Mouse (Mus musculus) frontal cortex, adult 2 months (tissue): ENCODE results near the gene Olfr901. TPM values are rescaled to one million over a fixed set of nuclear protein-coding genes. Genes with fewer than 3 reads are reported as not detected.
"Not testable (repeated sequence)": the region's sequence is repeated elsewhere in the genome, so short reads cannot be mapped to it uniquely, and the experiment has no call there.

Experiments used
- DNase-seq, 2 experiments: peaks; one replicate each; pipeline ENCODE4 v3.0.0; 2022; ENCODE audit warnings: low spot score in 1 of 2; ENCODE audit errors: extremely low spot score in 1 of 2
- polyA plus RNA-seq: library from polyadenylated mRNA; depleted of rRNA; stranded (reverse); fragments of >200 nt; gene quantifications from 2 replicates; pipeline ENCODE4 v1.2.3, GENCODE M21; 2012; rRNA removed

Olfr901 gene
- not detected in 2 replicates for polyA plus RNA-seq

DNA sequence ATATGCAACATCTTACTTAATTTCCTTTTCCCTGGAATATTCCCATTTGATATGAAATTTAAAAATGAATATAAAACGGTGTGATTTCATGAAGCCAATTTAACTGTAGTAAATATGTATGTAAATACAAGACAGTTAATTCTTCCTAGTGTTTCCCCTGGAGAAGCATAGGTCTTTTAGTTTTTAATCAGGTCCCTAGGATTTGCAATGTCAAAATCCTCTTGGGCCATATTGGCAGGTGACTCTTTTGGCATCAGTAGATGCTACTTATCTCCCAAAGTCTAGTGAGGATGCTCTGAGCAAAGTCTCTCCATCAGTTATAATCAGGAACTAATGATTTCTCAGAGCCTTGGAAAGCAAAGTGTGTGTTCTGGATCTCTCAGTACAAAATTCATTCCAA, at the start of gene Olfr901:
Gene Olfr901 (plus strand): TSS at position 301 of the 400 bp plus-strand sequence.
- no peak for DNase-seq

DNA sequence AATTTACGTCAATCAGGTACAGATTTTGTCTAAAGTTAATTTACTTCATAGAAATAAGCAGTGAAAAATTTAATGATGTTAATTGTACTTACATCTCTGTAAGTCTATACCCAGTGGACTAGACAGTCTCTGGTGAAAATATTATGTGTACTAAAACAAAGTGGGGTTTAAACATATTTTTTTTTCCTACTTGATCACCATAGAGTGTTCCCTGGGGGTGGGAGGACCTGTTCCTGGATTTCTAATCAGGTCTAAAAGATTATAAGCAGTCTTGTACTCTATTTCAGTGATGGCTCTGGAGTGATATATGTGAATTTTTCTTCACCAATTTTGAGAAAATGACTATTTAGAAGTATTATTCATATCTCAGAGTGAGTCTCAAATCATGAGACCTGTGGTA, 27.9 kb upstream of the Olfr901 start, which contains the start of gene Olfr147:
Gene Olfr147 (plus strand): TSS at position 301 of the 400 bp plus-strand sequence.
- no peak for DNase-seq

DNA sequence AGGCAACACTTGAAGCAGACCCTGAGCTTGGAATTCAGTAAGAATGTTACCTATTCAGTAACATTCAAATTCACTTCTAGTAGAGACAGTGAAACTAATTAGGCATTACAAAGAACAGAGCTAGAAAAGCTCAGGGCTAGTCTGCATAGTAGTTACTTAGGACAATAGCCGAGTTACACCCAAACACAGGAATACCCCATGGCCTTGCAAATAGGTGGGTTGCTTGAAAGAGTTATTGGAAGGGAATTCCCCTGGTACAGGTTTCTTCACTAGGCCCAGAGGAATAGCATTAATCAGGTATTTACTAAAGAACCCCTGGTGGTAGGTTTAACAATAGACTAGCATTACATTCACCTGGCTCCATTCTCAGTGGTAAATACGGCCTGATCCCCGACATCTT, 21.8 kb upstream of the Olfr901 start:
- not testable (repeated sequence) for DNase-seq

DNA sequence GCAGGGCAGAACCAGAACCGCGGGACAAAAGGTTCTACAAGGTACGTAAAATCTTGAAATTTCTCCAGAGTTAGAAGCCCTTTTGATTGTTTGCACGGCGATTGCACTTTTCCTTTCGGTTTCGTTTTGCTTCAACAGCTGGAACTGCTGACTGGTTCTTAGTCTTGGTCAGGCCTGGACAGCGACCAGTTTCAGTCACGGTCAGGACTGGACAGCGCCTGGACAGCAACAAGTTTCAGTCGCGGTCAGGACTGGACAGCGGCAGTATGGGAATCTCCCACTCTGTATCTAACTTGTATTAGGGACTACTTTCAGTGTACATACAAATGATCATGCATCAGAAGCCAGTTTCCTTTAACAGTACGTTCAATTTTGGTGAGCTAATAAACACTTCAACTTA, 15.8 kb upstream of the Olfr901 start:
- DNase-seq: not testable (repeated sequence)

DNA sequence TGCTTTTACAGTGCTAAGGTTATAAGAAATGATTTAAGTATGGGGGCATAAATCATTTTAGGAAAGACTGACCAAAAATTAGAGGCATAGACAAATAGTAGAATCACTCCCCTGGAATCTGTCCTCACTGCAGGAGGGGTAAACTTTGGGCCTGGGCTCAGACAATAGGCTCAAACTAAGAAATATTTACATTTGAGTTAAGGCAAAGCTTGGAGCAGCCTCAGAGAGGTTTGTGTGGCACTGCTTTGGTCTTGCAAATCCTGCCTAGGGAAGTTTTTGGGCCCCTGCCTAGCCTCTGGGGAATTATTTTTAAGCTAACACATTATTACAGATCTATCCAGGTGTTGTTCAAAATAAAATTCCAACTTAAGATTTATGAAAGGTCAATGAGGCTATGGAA, 5.5 kb upstream of the Olfr901 start:
- no peak for DNase-seq

DNA sequence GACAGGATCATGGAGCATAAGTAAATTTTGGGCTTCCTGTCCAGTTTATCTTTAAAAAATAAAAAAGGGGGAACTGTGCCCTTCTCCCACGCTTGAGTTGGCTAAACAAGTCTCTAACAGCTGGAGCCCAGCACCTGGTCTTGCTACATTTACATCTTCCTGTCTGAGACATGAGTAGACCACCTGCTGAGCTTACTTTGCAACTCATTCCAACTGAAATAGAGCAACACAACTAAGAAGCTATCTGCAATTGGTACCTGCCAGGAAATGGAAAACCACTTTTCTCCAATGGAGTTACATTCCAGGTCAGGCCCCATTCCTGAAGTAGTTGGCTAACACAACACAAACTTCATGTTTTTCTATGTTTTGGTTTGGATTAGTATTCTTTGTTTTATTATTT, 2.2 kb upstream of the Olfr901 start:
- DNase-seq: no peak

DNA sequence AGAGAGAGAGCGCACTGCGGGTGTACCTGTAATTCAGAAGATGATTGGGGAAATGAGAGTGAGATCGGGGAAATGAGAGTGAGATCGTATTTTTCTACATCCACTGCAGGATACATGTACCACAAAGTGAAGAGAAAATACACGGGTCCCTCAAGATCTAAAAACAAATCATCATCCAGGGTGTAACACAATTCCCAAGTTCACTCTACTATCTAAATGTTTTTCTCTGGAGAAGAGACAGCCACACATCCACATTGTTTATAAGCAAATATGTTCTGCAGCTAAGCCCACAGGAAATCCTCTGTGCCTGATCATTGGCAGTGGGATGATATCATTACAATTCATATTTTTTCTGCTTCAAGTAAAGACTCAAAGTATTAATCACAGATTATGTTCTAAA, 18.1 kb downstream of the Olfr901 start, which contains the start of gene Olfr902:
Gene Olfr902 (plus strand): TSS at position 301 of the 400 bp plus-strand sequence.
- DNase-seq: no peak

DNA sequence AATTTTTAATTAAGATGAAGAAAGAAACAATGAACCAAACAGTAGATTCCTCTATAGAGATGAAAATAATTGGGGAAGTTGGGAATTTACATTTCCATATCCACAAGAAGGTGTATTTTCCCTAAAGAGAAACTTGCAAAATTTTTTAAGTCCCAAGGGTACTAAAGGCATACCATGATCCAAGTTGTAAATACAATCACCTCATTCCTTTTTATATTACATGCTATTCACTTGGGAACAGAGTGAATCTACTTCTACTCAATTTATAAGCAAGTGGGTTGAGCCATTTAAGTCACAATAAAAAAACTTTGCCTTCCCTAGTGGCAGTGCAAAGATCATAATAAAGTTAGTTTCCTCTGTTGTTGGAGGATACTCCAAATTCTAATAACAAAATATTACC, 33.6 kb downstream of the Olfr901 start, which contains the start of gene Olfr904:
Gene Olfr904 (plus strand): TSS at position 301 of the 400 bp plus-strand sequence.
- DNase-seq: no peak

DNA sequence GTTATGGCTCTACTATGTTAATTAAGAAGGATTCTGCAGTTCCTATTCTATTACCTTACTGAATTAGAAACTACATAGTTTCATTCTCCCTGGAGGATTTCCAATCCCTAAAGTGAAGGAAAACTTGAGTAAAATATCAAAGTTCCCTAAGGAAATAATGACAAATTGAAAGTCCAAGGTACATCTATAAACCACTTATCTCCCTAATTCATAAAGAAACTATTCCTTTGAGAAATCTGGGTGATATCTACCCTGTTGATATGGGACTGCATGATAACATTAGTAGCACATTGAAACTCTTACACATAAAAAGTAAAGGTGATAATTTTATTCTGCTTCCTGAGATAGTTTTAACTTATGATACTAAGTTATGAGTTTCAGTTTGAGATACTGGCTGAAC, 41.6 kb downstream of the Olfr901 start, which contains the start of gene Olfr905:
Gene Olfr905 (plus strand): TSS at position 301 of the 400 bp plus-strand sequence.
- DNase-seq: no peak

Other genes with a start within 250 kb of the Olfr901 start
- not detected in 2 replicates for gene Olfr891, start 248.6 kb upstream of the Olfr901 start, polyA plus RNA-seq
- gene Olfr893, start 221.1 kb upstream of the Olfr901 start, polyA plus RNA-seq: not detected in 2 replicates
- gene Olfr894, start 211.4 kb upstream of the Olfr901 start, polyA plus RNA-seq: not detected in 2 replicates
- not detected in 2 replicates for gene Olfr143, start 176.7 kb upstream of the Olfr901 start, polyA plus RNA-seq
- not detected in 2 replicates for gene Olfr895, start 161.6 kb upstream of the Olfr901 start, polyA plus RNA-seq
- gene Olfr896-ps1, start 138.3 kb upstream of the Olfr901 start, polyA plus RNA-seq: not detected in 2 replicates
- not detected in 2 replicates for gene Olfr25, start 100.4 kb upstream of the Olfr901 start, polyA plus RNA-seq
- gene Olfr898, start 81.0 kb upstream of the Olfr901 start, polyA plus RNA-seq: not detected in 2 replicates
- gene Olfr250, start 62.6 kb upstream of the Olfr901 start, polyA plus RNA-seq: not detected in 2 replicates
- not detected in 2 replicates for gene Olfr251, start 52.4 kb upstream of the Olfr901 start, polyA plus RNA-seq
- not detected in 2 replicates for gene Olfr147, start 27.8 kb upstream of the Olfr901 start, polyA plus RNA-seq
- gene Olfr902, start 18.2 kb downstream of the Olfr901 start, polyA plus RNA-seq: not detected in 2 replicates
- not detected in 2 replicates for gene Olfr904, start 33.7 kb downstream of the Olfr901 start, polyA plus RNA-seq
- not detected in 2 replicates for gene Olfr905, start 41.7 kb downstream of the Olfr901 start, polyA plus RNA-seq
- gene Olfr906, start 57.6 kb downstream of the Olfr901 start, polyA plus RNA-seq: not detected in 2 replicates
- not detected in 2 replicates for gene Olfr907, start 66.3 kb downstream of the Olfr901 start, polyA plus RNA-seq
- not detected in 2 replicates for gene Olfr911-ps1, start 92.1 kb downstream of the Olfr901 start, polyA plus RNA-seq
- gene Olfr910, start 108.4 kb downstream of the Olfr901 start, polyA plus RNA-seq: not detected in 2 replicates
- gene Olfr912, start 150.7 kb downstream of the Olfr901 start, polyA plus RNA-seq: not detected in 2 replicates
- not detected in 2 replicates for gene Olfr913, start 163.3 kb downstream of the Olfr901 start, polyA plus RNA-seq
- gene Olfr914, start 175.6 kb downstream of the Olfr901 start, polyA plus RNA-seq: not detected in 2 replicates
- gene Olfr916, start 230.4 kb downstream of the Olfr901 start, polyA plus RNA-seq: not detected in 2 replicates
- not detected in 2 replicates for gene Olfr917, start 236.4 kb downstream of the Olfr901 start, polyA plus RNA-seq
- gene Olfr918, start 245.1 kb downstream of the Olfr901 start, polyA plus RNA-seq: not detected in 2 replicates